Mouse (Mus musculus) embryonic fibroblast, embryonic 13.5 days (primary cell): Measurements from ENCODE around the gene 1700086D15Rik.

ENCODE experiments used
- CTCF ChIP-seq: IDR thresholded peaks from 2 replicates; pipeline ENCODE4 v1.5.1; 2011; ENCODE audit warnings: mild to moderate bottlenecking, control low read depth, low read length, moderate library complexity, borderline replicate concordance; ENCODE audit not compliant: insufficient read depth
- POLR2A ChIP-seq: IDR thresholded peaks from 2 replicates; pipeline ENCODE4 v1.6.1; 2011; ENCODE audit warnings: low read depth, mild to moderate bottlenecking, control low read depth, low read length, moderate library complexity

- TF ChIP-seq POLR2A (no peak), CTCF (no peak)
These were observed 11.2 kb downstream of the 1700086D15Rik start for GRCm38 (mm10) chr11:65148441-65148840.
